Mouse (Mus musculus): ENCODE data around the gene Lgmn.

- no peak for TF ChIP-seq CTCF (IDR thresholded peaks at IDR 0.05; ENCODE audit: low read depth)
- TF ChIP-seq EP300 (optimal IDR thresholded peaks at IDR 0.05), result no peak
Observed at GRCm38 (mm10) chr12:102468894-102469764, 29.5 kb upstream of the Lgmn start, which contains the start of gene Golga5.

Measured in stomach, postnatal 0 days (tissue).